Mouse (Mus musculus) kidney, embryonic 15.5 days (tissue): Measurements from ENCODE around the gene Bace1. TPM values are rescaled to one million over a fixed set of nuclear protein-coding genes. Genes with fewer than 3 reads are reported as not detected.

ENCODE experiments used
- ATAC-seq: fragments of 200-750 bp; cut with Nextera tagmentation; replicated peaks from 2 replicates; pipeline ENCODE4 v1.8.0; 2017; ENCODE audit warnings: moderate TSS enrichment; ENCODE audit not compliant: low FRiP score
- H3K27ac ChIP-seq: fragments of 300-500 bp; sonication (generic); 2 replicates; pipeline ENCODE4 v1.5.1; 2015; ENCODE audit warnings: mild to moderate bottlenecking, inconsistent platforms
- H3K27me3 ChIP-seq: fragments of 300-500 bp; sonication (generic); 2 replicates; pipeline ENCODE4 v1.6.1; 2015; ENCODE audit warnings: inconsistent platforms
- H3K36me3 ChIP-seq: fragments of 300-500 bp; sonication (generic); 2 replicates; pipeline ENCODE4 v1.6.1; 2015; ENCODE audit warnings: inconsistent platforms
- H3K4me1 ChIP-seq: fragments of 300-500 bp; sonication (generic); 2 replicates; pipeline ENCODE4 v1.6.1; 2015; ENCODE audit warnings: inconsistent platforms
- H3K4me2 ChIP-seq: fragments of 300-500 bp; sonication (generic); 2 replicates; pipeline ENCODE4 v1.6.1; 2015; ENCODE audit warnings: moderate library complexity, mild to moderate bottlenecking, inconsistent platforms
- H3K4me3 ChIP-seq: fragments of 300-500 bp; sonication (generic); replicated peaks from 2 replicates; pipeline ENCODE4 v1.5.1; 2015; ENCODE audit warnings: mild to moderate bottlenecking, inconsistent platforms
- H3K9ac ChIP-seq: fragments of 300-500 bp; sonication (generic); 2 replicates; pipeline ENCODE4 v1.6.1; 2015; ENCODE audit warnings: mild to moderate bottlenecking, inconsistent platforms
- H3K9me3 ChIP-seq: fragments of 300-500 bp; sonication (generic); replicated peaks from 2 replicates; pipeline ENCODE4 v1.6.1; 2016; ENCODE audit warnings: inconsistent platforms
- WGBS: fragments of 180-500 bp; shearing (Covaris S2); methylation state at CpG from one replicate; pipeline ENCODE4 v1.1.7; 2015; ENCODE audit warnings: mixed read lengths; 5-methylcytosine and 5-hydroxymethylcytosine counted together
- polyA plus RNA-seq: library from polyadenylated mRNA; unstranded; fragments of >200 nt; fragmentation: Nextera tagmentation; extraction: Ambion mirVana; gene quantifications from 2 replicates; pipeline ENCODE4 v1.2.1, GENCODE M21; 2015

Gene Bace1
- polyA plus RNA-seq, 1 experiment from 2014 or later: 33.9 TPM

- Histone ChIP-seq H3K27me3 (no peaks in the 10 kb centered on the region), H3K4me1 (peaks cover 15% of the 10 kb centered on the region), H3K9me3 (no peaks in the 10 kb centered on the region), H3K4me2 (no peak overlapping the region), H3K4me3 (no peak overlapping the region), H3K27ac (no peak overlapping the region), H3K9ac (no peak overlapping the region), H3K36me3 (peaks cover 40% of the 10 kb centered on the region)
- no peak for ATAC-seq
- WGBS: 82% methylated on average over 8 of the region's 8 CpGs
Observed at GRCm38 (mm10) chr9:45807761-45808160, 30.6 kb upstream of the Bace1 start.

DNA sequence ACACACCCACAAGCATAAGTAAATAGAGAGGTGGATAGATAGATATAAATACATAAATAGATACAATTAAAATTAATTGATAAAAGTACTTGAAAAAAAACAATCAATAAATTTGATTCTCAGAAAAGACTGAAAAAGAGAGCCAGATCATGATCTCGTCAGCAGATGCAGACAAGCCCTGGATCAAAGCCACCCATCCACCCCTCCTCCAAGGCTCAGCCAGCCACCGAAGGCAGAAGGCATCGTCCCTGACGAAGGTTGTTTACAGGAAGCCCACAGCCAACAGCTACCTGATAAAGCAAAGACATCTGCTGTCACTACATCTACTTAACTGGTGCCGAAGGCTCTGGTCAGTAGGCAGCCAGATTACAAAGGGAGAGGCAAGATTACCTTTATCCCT lies 26.4 kb upstream of the Bace1 start:
- no peaks in the 10 kb centered on the region for H3K27me3 ChIP-seq
- WGBS: 73% methylated on average over 5 of the region's 5 CpGs
- ATAC-seq: no peak

DNA sequence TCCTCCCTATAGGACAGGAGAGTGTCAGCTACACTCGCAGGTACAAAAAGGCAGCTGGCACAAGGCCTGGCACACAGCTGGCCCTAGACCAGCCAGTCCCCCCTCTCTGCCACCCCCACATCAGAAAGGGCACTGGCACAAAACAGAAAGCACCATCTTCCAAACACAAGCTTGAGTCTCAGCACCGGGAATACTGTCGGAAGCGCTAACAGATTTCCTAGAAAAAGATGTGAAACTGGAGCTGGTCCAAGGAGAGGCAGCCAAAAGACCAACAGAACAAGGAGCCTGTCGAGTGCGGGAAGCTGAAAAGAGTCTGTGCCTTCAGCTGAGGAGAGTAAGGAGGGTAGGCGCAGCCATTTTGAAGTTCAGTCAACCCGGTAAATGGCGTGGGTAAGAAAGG lies 23.3 kb upstream of the Bace1 start:
- no peak overlapping the region for H3K9ac ChIP-seq
- H3K36me3 ChIP-seq: peaks cover 34% of the 10 kb centered on the region
- WGBS: 79% methylated on average over 9 of the region's 9 CpGs
- H3K27ac ChIP-seq: 0 out of 2 replicates have a peak overlapping the region, but pooled peaks have one; percentile 10
- H3K9me3 ChIP-seq: no peaks in the 10 kb centered on the region
- H3K4me3 ChIP-seq: no peak overlapping the region
- peaks cover 8% of the 10 kb centered on the region for H3K4me1 ChIP-seq
- H3K27me3 ChIP-seq: no peaks in the 10 kb centered on the region
- H3K4me2 ChIP-seq: no peak overlapping the region
- ATAC-seq: no peak

More for the DNA sequence above, 26.4 kb upstream of the Bace1 start:
- H3K4me1 ChIP-seq: peaks cover 10% of the 10 kb centered on the region
- no peak overlapping the region for H3K27ac ChIP-seq
- H3K9ac ChIP-seq: no peak overlapping the region
- H3K36me3 ChIP-seq: peaks cover 34% of the 10 kb centered on the region
- H3K9me3 ChIP-seq: no peaks in the 10 kb centered on the region
- H3K4me2 ChIP-seq: no peak overlapping the region
- H3K4me3 ChIP-seq: no peak overlapping the region

- no peak overlapping the region for H3K4me2 ChIP-seq
- no peak overlapping the region for H3K9ac ChIP-seq
- no peaks in the 10 kb centered on the region for H3K27me3 ChIP-seq
- no peak overlapping the region for H3K4me3 ChIP-seq
- 0 out of 2 replicates have a peak, but pooled peaks have one; percentile 36 for ATAC-seq
- H3K36me3 ChIP-seq: peaks cover 34% of the 10 kb centered on the region
- 57% methylated on average over 10 of the region's 10 CpGs for WGBS
- H3K27ac ChIP-seq: 0 out of 2 replicates have a peak overlapping the region, but pooled peaks have one; percentile 10
- H3K4me1 ChIP-seq: peaks cover 8% of the 10 kb centered on the region
- no peaks in the 10 kb centered on the region for H3K9me3 ChIP-seq
Observed at GRCm38 (mm10) chr9:45815525-45815924, 22.9 kb upstream of the Bace1 start.

GRCm38 (mm10) chr9:45818406-45819011 lies 19.9 kb upstream of the Bace1 start:
- no peaks in the 10 kb centered on the region for H3K9me3 ChIP-seq
- H3K27me3 ChIP-seq: no peaks in the 10 kb centered on the region
- peaks cover 8% of the 10 kb centered on the region for H3K4me1 ChIP-seq
- ATAC-seq: no peak
- H3K4me3 ChIP-seq: no peak overlapping the region
- peaks cover 49% of the 10 kb centered on the region for H3K36me3 ChIP-seq
- H3K9ac ChIP-seq: no peak overlapping the region
- H3K27ac ChIP-seq: no peak overlapping the region
- no peak overlapping the region for H3K4me2 ChIP-seq
- 88% methylated on average over 9 of the region's 9 CpGs for WGBS

GRCm38 (mm10) chr9:45827663-45828290 lies 10.6 kb upstream of the Bace1 start:
- Histone ChIP-seq H3K27ac (peak overlapping the region; percentile 85), H3K4me2 (peak overlapping the region; percentile 84), H3K4me3 (peak overlapping the region; percentile 89), H3K4me1 (peaks cover 9% of the 10 kb centered on the region), H3K9me3 (peaks cover 5% of the 10 kb centered on the region), H3K9ac (peak overlapping the region; percentile 77), H3K36me3 (peaks cover 7% of the 10 kb centered on the region), H3K27me3 (no peaks in the 10 kb centered on the region)
- WGBS: 4% methylated on average over 23 of the region's 23 CpGs
- peak; percentile 7; the same call in 1 of the 2 replicates for ATAC-seq

DNA sequence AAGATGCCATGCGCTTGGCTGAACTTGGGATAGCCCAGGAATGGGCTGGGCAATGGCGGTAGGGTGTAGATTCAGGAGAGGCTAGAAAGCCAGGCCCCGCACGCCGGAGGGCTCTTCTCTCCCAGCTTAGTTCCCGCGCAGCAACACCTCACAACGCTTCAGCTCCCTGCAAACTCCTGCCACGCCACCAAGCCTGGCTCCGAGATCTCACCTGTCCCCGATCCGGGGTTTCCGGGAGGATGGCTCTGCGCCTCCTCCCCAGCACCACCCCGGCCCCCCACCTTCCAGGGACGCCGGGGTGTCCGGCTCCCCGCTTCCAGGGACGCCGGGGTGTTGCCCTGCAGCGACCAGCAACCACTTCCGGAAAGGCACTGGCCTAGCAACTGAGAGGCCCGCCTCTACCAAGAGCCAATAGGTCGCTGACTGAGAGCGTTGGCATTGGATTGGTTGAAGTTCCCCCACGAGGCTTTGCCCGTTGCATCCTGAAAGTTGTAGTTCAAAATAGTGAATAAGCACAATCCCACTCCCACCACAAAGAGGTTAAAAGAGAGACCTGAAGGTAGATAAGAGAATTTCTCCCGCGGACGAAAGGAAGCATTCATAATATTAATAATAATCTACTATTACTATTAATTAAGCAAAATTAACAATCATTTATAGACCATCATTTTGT lies 10.0 kb upstream of the Bace1 start, which contains the start of gene Cep164:
Gene Cep164 (minus strand): TSS at position 401 of the 673 bp plus-strand sequence.
- peak; percentile 97 for ATAC-seq
- no peaks in the 10 kb centered on the region for H3K27me3 ChIP-seq
- H3K4me1 ChIP-seq: peaks cover 9% of the 10 kb centered on the region
- peak within 1 kb of the TSS; percentile 84 for H3K4me2 ChIP-seq
- peak within 1 kb of the TSS; percentile 85 for H3K27ac ChIP-seq
- peak within 1 kb of the TSS; percentile 77 for H3K9ac ChIP-seq
- peaks cover 5% of the 10 kb centered on the region for H3K9me3 ChIP-seq
- H3K36me3 ChIP-seq: 0 out of 2 replicates have a peak, but pooled peaks cover under 1% of the 10 kb centered on the region
- WGBS: under 1% methylated on average over 31 of the region's 31 CpGs
- peak within 1 kb of the TSS; percentile 89 for H3K4me3 ChIP-seq

GRCm38 (mm10) chr9:45829107-45829506 lies 9.3 kb upstream of the Bace1 start:
- Histone ChIP-seq H3K4me1 (peaks cover 9% of the 10 kb centered on the region), H3K9ac (no peak overlapping the region), H3K27me3 (no peaks in the 10 kb centered on the region), H3K4me3 (peak overlapping the region; percentile 89), H3K27ac (no peak overlapping the region), H3K36me3 (no peaks in the 10 kb centered on the region), H3K9me3 (peaks cover 5% of the 10 kb centered on the region), H3K4me2 (peak overlapping the region; percentile 84)
- 34% methylated on average over 10 of the region's 10 CpGs for WGBS
- no peak for ATAC-seq

- no peak overlapping the region for H3K9ac ChIP-seq
- no peaks in the 10 kb centered on the region for H3K36me3 ChIP-seq
- ATAC-seq: no peak
- no peak overlapping the region for H3K4me2 ChIP-seq
- no peak overlapping the region for H3K27ac ChIP-seq
- no peak overlapping the region for H3K4me3 ChIP-seq
- 85% methylated on average over 2 of the region's 2 CpGs for whole genome bisulfite sequencing
- H3K27me3 ChIP-seq: no peaks in the 10 kb centered on the region
- H3K4me1 ChIP-seq: peaks cover 3% of the 10 kb centered on the region
- H3K9me3 ChIP-seq: peaks cover 5% of the 10 kb centered on the region
Observed at GRCm38 (mm10) chr9:45832898-45833297, 5.5 kb upstream of the Bace1 start.

- Histone ChIP-seq H3K9ac (no peak overlapping the region), H3K4me1 (peaks cover 6% of the 10 kb centered on the region), H3K27ac (no peak overlapping the region), H3K9me3 (peaks cover 5% of the 10 kb centered on the region), H3K4me2 (no peak overlapping the region), H3K36me3 (no peaks in the 10 kb centered on the region), H3K27me3 (no peaks in the 10 kb centered on the region), H3K4me3 (no peak overlapping the region)
- ATAC-seq: no peak
- WGBS: 93% methylated on average over 2 of the region's 2 CpGs
Observed at GRCm38 (mm10) chr9:45833461-45833860, 4.9 kb upstream of the Bace1 start.

DNA sequence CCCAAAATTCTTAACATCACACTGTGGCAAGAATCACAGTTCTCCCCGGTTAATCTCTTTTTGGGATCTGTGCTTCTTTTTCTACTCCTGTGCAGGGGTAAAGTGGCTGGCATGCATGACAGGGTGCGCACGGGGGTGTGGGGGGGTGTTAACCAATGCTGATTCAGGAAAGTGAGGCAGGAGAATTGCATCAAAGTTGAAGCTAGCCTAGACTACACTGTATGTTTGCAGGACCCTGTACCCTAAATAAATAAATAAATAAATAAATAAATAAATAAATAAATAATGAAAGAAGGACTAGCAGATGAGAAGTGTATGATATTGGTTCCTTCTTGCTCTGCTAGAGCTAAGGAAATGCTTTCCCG lies 329 bp upstream of the Bace1 start:
- Histone ChIP-seq H3K4me1 (peaks cover 34% of the 10 kb centered on the region), H3K27ac (no peak overlapping the region), H3K4me3 (peak overlapping the region; percentile 87), H3K9me3 (no peaks in the 10 kb centered on the region), H3K9ac (no peak overlapping the region), H3K4me2 (peak overlapping the region; percentile 91), H3K36me3 (no peaks in the 10 kb centered on the region), H3K27me3 (no peaks in the 10 kb centered on the region)
- whole genome bisulfite sequencing: 16% methylated on average over 4 of the region's 4 CpGs
- ATAC-seq: peak; percentile 55; the same call in 1 of the 2 replicates
